Mouse (Mus musculus) E14TG2a.4 (cell line): ENCODE results near the gene Dpf3.

Experiments used
- CTCF ChIP-seq: conservative IDR thresholded peaks from 2 replicates; pipeline ENCODE4 v1.5.1; 2014; ENCODE audit warnings: low read length
- NANOG ChIP-seq: IDR thresholded peaks from 2 replicates; pipeline ENCODE4 v1.6.1; 2014; ENCODE audit warnings: borderline replicate concordance, low read length, mixed read lengths
- POU5F1 ChIP-seq: IDR thresholded peaks from 2 replicates; pipeline ENCODE4 v1.6.1; 2014; ENCODE audit warnings: low read length, borderline replicate concordance

DNA sequence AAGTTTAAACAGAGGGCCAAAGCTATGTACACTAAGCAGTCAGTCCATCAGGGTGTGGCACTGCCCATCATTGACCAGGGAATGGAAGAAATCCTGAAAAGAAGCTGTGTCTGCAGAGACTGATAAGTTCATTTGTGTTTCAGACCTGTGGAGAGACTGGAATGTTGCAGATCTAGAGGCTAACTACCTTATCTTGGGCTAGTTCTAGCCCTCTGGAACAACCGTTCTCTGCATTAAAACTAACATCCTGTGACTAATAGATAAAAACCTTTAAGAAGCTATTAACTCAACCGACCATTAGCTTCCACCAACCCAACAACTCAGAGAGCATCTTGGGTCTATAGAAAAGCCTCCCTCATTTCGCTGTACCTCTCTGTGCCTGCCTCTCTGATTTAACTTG is 30.1 kb upstream of the Dpf3 start:
- TF ChIP-seq CTCF: no peak
- TF ChIP-seq NANOG: no peak
- TF ChIP-seq POU5F1: no peak
